Mouse (Mus musculus) hindbrain, embryonic 14.5 days (tissue): ENCODE measurements around the gene Grk5. TPM values are rescaled to one million over a fixed set of nuclear protein-coding genes. Genes with fewer than 3 reads are reported as not detected.

Experiments
- ATAC-seq: fragments of 200-750 bp; cut with Nextera tagmentation; 2 replicates; pipeline ENCODE4 v1.8.0; 2017; ENCODE audit warnings: moderate number of reproducible peaks, mild to moderate bottlenecking, moderate TSS enrichment, moderate library complexity; ENCODE audit not compliant: low FRiP score
- DNase-seq: peaks from one replicate; pipeline ENCODE4 v3.0.0-alpha.2; 2015; ENCODE audit warnings: low spot score
- H3K27ac ChIP-seq: fragments of 300-500 bp; sonication (generic); 2 replicates; pipeline ENCODE4 v1.5.1; 2014; ENCODE audit warnings: mild to moderate bottlenecking, moderate library complexity
- H3K27me3 ChIP-seq: fragments of 300-500 bp; sonication (generic); 2 replicates; pipeline ENCODE4 v1.6.1; 2014; ENCODE audit warnings: mild to moderate bottlenecking, low read length, mixed read lengths; ENCODE audit not compliant: control insufficient read depth, insufficient read depth
- H3K36me3 ChIP-seq: fragments of 300-500 bp; sonication (generic); replicated peaks from 2 replicates; pipeline ENCODE4 v1.6.1; 2014; ENCODE audit not compliant: control insufficient read depth, insufficient read depth
- H3K4me1 ChIP-seq: fragments of 300-500 bp; sonication (generic); replicated peaks from 2 replicates; pipeline ENCODE4 v1.6.1; 2014; ENCODE audit warnings: antibody characterized with exemption, low read length, mixed read lengths; ENCODE audit not compliant: control insufficient read depth, insufficient read depth
- H3K4me2 ChIP-seq: fragments of 300-500 bp; sonication (generic); replicated peaks from 2 replicates; pipeline ENCODE4 v1.6.1; 2014; ENCODE audit warnings: mild to moderate bottlenecking, moderate library complexity
- H3K4me3 ChIP-seq: fragments of 300-500 bp; sonication (generic); replicated peaks from 2 replicates; pipeline ENCODE4 v1.5.1; 2014; ENCODE audit warnings: mild to moderate bottlenecking, low read length
- H3K9ac ChIP-seq: fragments of 300-500 bp; sonication (generic); 2 replicates; pipeline ENCODE4 v1.6.1; 2014
- H3K9me3 ChIP-seq: fragments of 300-500 bp; sonication (generic); 2 replicates; pipeline ENCODE4 v1.6.1; 2016; ENCODE audit warnings: low read length; ENCODE audit not compliant: control insufficient read depth
- WGBS: fragments of 180-500 bp; shearing (Covaris S2); extraction: QIAGEN DNeasy Blood & Tissue Kit; methylation state at CpG from one replicate; pipeline ENCODE4 v1.1.7; 2014; 5-methylcytosine and 5-hydroxymethylcytosine counted together
- polyA plus RNA-seq: library from polyadenylated mRNA; unstranded; fragments of >200 nt; fragmentation: Nextera tagmentation; extraction: Ambion mirVana; gene quantifications from 2 replicates; pipeline ENCODE4 v1.2.1, GENCODE M21; 2014

Gene Grk5
- polyA plus RNA-seq, 1 experiment from 2014 or later: 3.1 TPM

- peak within 1 kb of the TSS; percentile 66 for H3K4me2 ChIP-seq
- DNase-seq: peak; percentile 87
Measured at GRCm38 (mm10) chr19:60874064-60874694, 15.4 kb upstream of the Grk5 start, which contains the start of gene Prdx3. Gene Prdx3 (minus strand): TSS chr19:60874556.

GRCm38 (mm10) chr19:60883129-60883528 is 6.4 kb upstream of the Grk5 start:
- 9% methylated on average over 3 of the region's 3 CpGs for whole genome bisulfite sequencing
- Histone ChIP-seq H3K9ac (no peak overlapping the region), H3K4me2 (no peak overlapping the region), H3K4me1 (no peaks in the 10 kb centered on the region), H3K9me3 (no peaks in the 10 kb centered on the region), H3K27me3 (no peaks in the 10 kb centered on the region), H3K36me3 (no peaks in the 10 kb centered on the region), H3K27ac (no peak overlapping the region), H3K4me3 (no peak overlapping the region)
- no peak for DNase-seq
- no peak for ATAC-seq

More at GRCm38 (mm10) chr19:60874064-60874694, 15.4 kb upstream of the Grk5 start, which contains the start of gene Prdx3:
- H3K9ac ChIP-seq: peak within 1 kb of the TSS; percentile 70
- WGBS: under 1% methylated on average over 28 of the region's 28 CpGs
- peak; percentile 98 for ATAC-seq
- peaks cover 18% of the 10 kb centered on the region for H3K36me3 ChIP-seq
- H3K9me3 ChIP-seq: no peaks in the 10 kb centered on the region
- H3K4me1 ChIP-seq: peaks cover 11% of the 10 kb centered on the region; the same call in 1 of the 2 replicates
- peak within 1 kb of the TSS; percentile 53 for H3K4me3 ChIP-seq
- no peaks in the 10 kb centered on the region for H3K27me3 ChIP-seq
- H3K27ac ChIP-seq: peak within 1 kb of the TSS; percentile 70; the same call in 1 of the 2 replicates

GRCm38 (mm10) chr19:60887637-60888036 is 1.9 kb upstream of the Grk5 start:
- no peak for ATAC-seq
- Histone ChIP-seq H3K27me3 (no peaks in the 10 kb centered on the region), H3K4me3 (no peak overlapping the region), H3K9ac (no peak overlapping the region), H3K4me2 (no peak overlapping the region), H3K27ac (no peak overlapping the region), H3K4me1 (peaks cover 14% of the 10 kb centered on the region), H3K36me3 (no peaks in the 10 kb centered on the region), H3K9me3 (no peaks in the 10 kb centered on the region)
- DNase-seq: no peak
- 80% methylated on average over 2 of the region's 2 CpGs for WGBS

GRCm38 (mm10) chr19:60889101-60889713 is 342 bp upstream of the Grk5 start:
- Histone ChIP-seq H3K27me3 (no peaks in the 10 kb centered on the region), H3K9me3 (no peaks in the 10 kb centered on the region), H3K27ac (peak overlapping the region; percentile 86), H3K4me3 (peak overlapping the region; percentile 60), H3K4me2 (peak overlapping the region; percentile 55), H3K9ac (peak overlapping the region; percentile 65), H3K4me1 (peaks cover 14% of the 10 kb centered on the region), H3K36me3 (no peaks in the 10 kb centered on the region)
- DNase-seq (no peak), ATAC-seq (no peak)
- 5% methylated on average over 17 of the region's 17 CpGs for WGBS

- Histone ChIP-seq H3K9ac (peak overlapping the region; percentile 65), H3K9me3 (no peaks in the 10 kb centered on the region), H3K27me3 (no peaks in the 10 kb centered on the region), H3K36me3 (no peaks in the 10 kb centered on the region), H3K4me1 (peaks cover 14% of the 10 kb centered on the region), H3K4me2 (peak overlapping the region; percentile 55), H3K4me3 (peak overlapping the region; percentile 60), H3K27ac (peak overlapping the region; percentile 86)
- ATAC-seq: peak; percentile 71
- WGBS: under 1% methylated on average over 39 of the region's 41 CpGs
- DNase-seq: peak; percentile 45
Measured at GRCm38 (mm10) chr19:60890391-60891122, 1.0 kb downstream of the Grk5 start.

GRCm38 (mm10) chr19:60891123-60891470 is 1.5 kb downstream of the Grk5 start:
- H3K27me3 ChIP-seq: no peaks in the 10 kb centered on the region
- peak overlapping the region; percentile 60 for H3K4me3 ChIP-seq
- H3K4me2 ChIP-seq: peak overlapping the region; percentile 55

GRCm38 (mm10) chr19:60891934-60892547 is 2.5 kb downstream of the Grk5 start:
- H3K9ac ChIP-seq: peak overlapping the region; percentile 65; the same call in 1 of the 2 replicates
- 32% methylated on average over 1 of the region's 1 CpGs for WGBS
- no peaks in the 10 kb centered on the region for H3K36me3 ChIP-seq
- peak overlapping the region; percentile 60 for H3K4me3 ChIP-seq
- ATAC-seq (no peak), DNase-seq (peak; percentile 47)
- no peaks in the 10 kb centered on the region for H3K9me3 ChIP-seq
- peak overlapping the region; percentile 55 for H3K4me2 ChIP-seq
- no peaks in the 10 kb centered on the region for H3K27me3 ChIP-seq
- H3K27ac ChIP-seq: no peak overlapping the region
- H3K4me1 ChIP-seq: peaks cover 14% of the 10 kb centered on the region

More at GRCm38 (mm10) chr19:60891123-60891470, 1.5 kb downstream of the Grk5 start:
- WGBS: 7% methylated on average over 4 of the region's 5 CpGs
- ATAC-seq: no peak
- Histone ChIP-seq H3K4me1 (peaks cover 14% of the 10 kb centered on the region), H3K9ac (peak overlapping the region; percentile 65), H3K27ac (no peak overlapping the region), H3K9me3 (no peaks in the 10 kb centered on the region), H3K36me3 (no peaks in the 10 kb centered on the region)
- no peak for DNase-seq

GRCm38 (mm10) chr19:60895251-60895880 is 5.8 kb downstream of the Grk5 start:
- H3K4me2 ChIP-seq: no peak overlapping the region
- WGBS: 40% methylated on average over 3 of the region's 3 CpGs
- H3K27me3 ChIP-seq: no peaks in the 10 kb centered on the region
- ATAC-seq (no peak), DNase-seq (no peak)
- no peak overlapping the region for H3K4me3 ChIP-seq
- H3K9me3 ChIP-seq: no peaks in the 10 kb centered on the region
- H3K27ac ChIP-seq: no peak overlapping the region
- no peaks in the 10 kb centered on the region for H3K36me3 ChIP-seq
- peaks cover 11% of the 10 kb centered on the region for H3K4me1 ChIP-seq
- no peak overlapping the region for H3K9ac ChIP-seq
